Mouse (Mus musculus): ENCODE data around the gene Sntb2. TPM values are rescaled to one million over a fixed set of nuclear protein-coding genes. Genes with fewer than 3 reads are reported as not detected.

Sntb2 gene
- total and polyA plus RNA-seq, 3 experiments, result 3.6 to 3.8 TPM; not detected in 1

- Histone ChIP-seq H3K27ac (ENCODE audit: control insufficient read depth, low read depth, low read length) (no peak overlapping the region), H3K4me1 (ENCODE audit: control insufficient read depth in 1 of 2, insufficient read depth in 2 of 2, low read length in 2 of 2) (peaks cover 9 to 17% of the 10 kb centered on the region in 2 experiments), H3K9ac (ENCODE audit: control insufficient read depth, low read depth, low read length, poor library complexity, severe bottlenecking) (no peak overlapping the region), H3K27me3 (ENCODE audit: control insufficient read depth in 1 of 2, insufficient read depth in 2 of 2, low read length in 2 of 2) (no peaks in the 10 kb centered on the region), H3K79me2 (ENCODE audit: control insufficient read depth, insufficient read depth, low read length, poor library complexity) (no peaks in the 10 kb centered on the region), H3K9me3 (replicated peaks; ENCODE audit: insufficient read depth, low read length) (no peaks in the 10 kb centered on the region), H3K4me3 (ENCODE audit: control insufficient read depth in 1 of 2, insufficient read depth in 1 of 2, low read depth in 2 of 2, low read length in 2 of 2) (no peak overlapping the region), H3K36me3 (ENCODE audit: control insufficient read depth in 1 of 2, insufficient read depth in 2 of 2, low read length in 2 of 2) (peaks cover 0 to 18% of the 10 kb centered on the region in 2 experiments; a peak in 2 of 4 replicates)
- TF ChIP-seq POLR2AphosphoS5 (IDR thresholded peaks at IDR 0.05; ENCODE audit: borderline replicate concordance, low read depth, low read length), result no peak
- no peak for TF ChIP-seq POLR2A (IDR thresholded peaks at IDR 0.05; ENCODE audit: control insufficient read depth in 1 of 2, insufficient read depth in 1 of 2, low read depth in 1 of 2, low read length in 2 of 2, poor library complexity in 1 of 2)
- TF ChIP-seq MAFK (IDR thresholded peaks at IDR 0.05; ENCODE audit: borderline replicate concordance, low read depth, low read length), result no peak
- no peak for TF ChIP-seq MYC (IDR thresholded peaks at IDR 0.05; ENCODE audit: low read depth, low read length)
- TF ChIP-seq SMC3 (IDR thresholded peaks at IDR 0.05; ENCODE audit: low read depth, low read length), result no peak
- no peak for TF ChIP-seq ZKSCAN1 (IDR thresholded peaks at IDR 0.05; ENCODE audit: low read depth, low read length)
- no peak for TF ChIP-seq CHD1 (IDR thresholded peaks at IDR 0.05; ENCODE audit: low read depth, low read length)
- no peak for TF ChIP-seq MYB (IDR thresholded peaks at IDR 0.05; ENCODE audit: low read depth, low read length)
- no peak for TF ChIP-seq SIN3A (IDR thresholded peaks at IDR 0.05; ENCODE audit: low read length)
- DNase-seq (ENCODE audit: low read depth, low spot score), result no peak
These were observed 26.8 kb downstream of the Sntb2 start for GRCm38 (mm10) chr8:106962322-106962721.

- H3K79me2 ChIP-seq (ENCODE audit: control insufficient read depth, insufficient read depth, low read length, poor library complexity), result no peaks in the 10 kb centered on the region
- no peak for DNase-seq (ENCODE audit: low read depth, low spot score)
- peaks cover 0 to 18% of the 10 kb centered on the region in 2 experiments; a peak in 2 of 4 replicates for H3K36me3 ChIP-seq (ENCODE audit: control insufficient read depth in 1 of 2, insufficient read depth in 2 of 2, low read length in 2 of 2)
- H3K4me1 ChIP-seq (ENCODE audit: control insufficient read depth in 1 of 2, insufficient read depth in 2 of 2, low read length in 2 of 2), result peaks cover 9 to 17% of the 10 kb centered on the region in 2 experiments
- H3K27ac ChIP-seq (ENCODE audit: control insufficient read depth, low read depth, low read length), result no peak overlapping the region
- H3K27me3 ChIP-seq (ENCODE audit: control insufficient read depth in 1 of 2, insufficient read depth in 2 of 2, low read length in 2 of 2), result no peaks in the 10 kb centered on the region
- H3K4me3 ChIP-seq (ENCODE audit: control insufficient read depth in 1 of 2, insufficient read depth in 1 of 2, low read depth in 2 of 2, low read length in 2 of 2), result no peak overlapping the region
- TF ChIP-seq ETS1 (IDR thresholded peaks at IDR 0.05; ENCODE audit: low read depth, low read length) (no peak), MAX (IDR thresholded peaks at IDR 0.05; ENCODE audit: low read length) (no peak), BHLHE40 (IDR thresholded peaks at IDR 0.05; ENCODE audit: borderline replicate concordance, low read depth, low read length) (no peak)
- H3K9ac ChIP-seq (ENCODE audit: control insufficient read depth, low read depth, low read length, poor library complexity, severe bottlenecking), result no peak overlapping the region
- H3K9me3 ChIP-seq (replicated peaks; ENCODE audit: insufficient read depth, low read length), result no peaks in the 10 kb centered on the region
These were observed 27.8 kb downstream of the Sntb2 start for GRCm38 (mm10) chr8:106963365-106963764.

GRCm38 (mm10) chr8:106964573-106964972 lies 29.0 kb downstream of the Sntb2 start:
- DNase-seq (ENCODE audit: low read depth, low spot score), result peak; percentile 76
- Histone ChIP-seq H3K4me3 (ENCODE audit: control insufficient read depth in 1 of 2, insufficient read depth in 1 of 2, low read depth in 2 of 2, low read length in 2 of 2) (peak overlapping the region; percentile 1 to 10; a peak in 1 of 4 replicates), H3K9me3 (replicated peaks; ENCODE audit: insufficient read depth, low read length) (no peaks in the 10 kb centered on the region), H3K27me3 (ENCODE audit: control insufficient read depth in 1 of 2, insufficient read depth in 2 of 2, low read length in 2 of 2) (no peaks in the 10 kb centered on the region), H3K36me3 (ENCODE audit: control insufficient read depth in 1 of 2, insufficient read depth in 2 of 2, low read length in 2 of 2) (peaks cover 0 to 18% of the 10 kb centered on the region in 2 experiments; a peak in 2 of 4 replicates), H3K27ac (ENCODE audit: control insufficient read depth, low read depth, low read length) (peak overlapping the region; percentile 80), H3K9ac (ENCODE audit: control insufficient read depth, low read depth, low read length, poor library complexity, severe bottlenecking) (peak overlapping the region; percentile 30), H3K4me1 (ENCODE audit: control insufficient read depth in 1 of 2, insufficient read depth in 2 of 2, low read length in 2 of 2) (peaks cover 9 to 17% of the 10 kb centered on the region in 2 experiments), H3K79me2 (ENCODE audit: control insufficient read depth, insufficient read depth, low read length, poor library complexity) (no peaks in the 10 kb centered on the region)
- no peak; the same call in 1 of the 2 replicates for TF ChIP-seq MYC (IDR thresholded peaks at IDR 0.05; ENCODE audit: low read depth, low read length)
- no peak for TF ChIP-seq ELF1 (IDR thresholded peaks at IDR 0.05; ENCODE audit: low read depth, low read length)
- TF ChIP-seq ZMIZ1 (IDR thresholded peaks at IDR 0.05; ENCODE audit: low read depth, low read length), result no peak
- no peak for TF ChIP-seq GABPA (IDR thresholded peaks at IDR 0.05; ENCODE audit: low read depth, low read length)
- TF ChIP-seq EP300 (IDR thresholded peaks at IDR 0.05; ENCODE audit: low read depth in 1 of 2, low read length in 2 of 2), result peak; percentile 83 to 86
- no peak for TF ChIP-seq UBTF (IDR thresholded peaks at IDR 0.05; ENCODE audit: borderline replicate concordance, insufficient read depth, low read depth, low read length)
- no peak for TF ChIP-seq MAFK (IDR thresholded peaks at IDR 0.05; ENCODE audit: borderline replicate concordance, low read depth, low read length)
- TF ChIP-seq BHLHE40 (IDR thresholded peaks at IDR 0.05; ENCODE audit: borderline replicate concordance, low read depth, low read length), result no peak
- TF ChIP-seq USF2 (IDR thresholded peaks at IDR 0.05; ENCODE audit: borderline replicate concordance in 1 of 2, insufficient read depth in 1 of 2, low read depth in 1 of 2, low read length in 2 of 2), result no peak
- TF ChIP-seq TCF12 (IDR thresholded peaks at IDR 0.05; ENCODE audit: low read depth, low read length), result peak; percentile 50; the same call in 1 of the 2 replicates
- TF ChIP-seq MAX (IDR thresholded peaks at IDR 0.05; ENCODE audit: low read length), result 0 out of 2 replicates have a peak, but pooled peaks have one; percentile 14
- no peak for TF ChIP-seq CTCF (IDR thresholded peaks at IDR 0.05 in 2 of 3, conservative IDR thresholded peaks at IDR 0.05 in 1 of 3; ENCODE audit: control insufficient read depth in 1 of 3, insufficient read depth in 1 of 3, low read depth in 2 of 3, low read length in 3 of 3, poor library complexity in 1 of 3, severe bottlenecking in 1 of 3)
- TF ChIP-seq POLR2AphosphoS5 (IDR thresholded peaks at IDR 0.05; ENCODE audit: borderline replicate concordance, low read depth, low read length), result no peak
- TF ChIP-seq CHD1 (IDR thresholded peaks at IDR 0.05; ENCODE audit: low read depth, low read length), result no peak
- no peak for TF ChIP-seq RAD21 (IDR thresholded peaks at IDR 0.05; ENCODE audit: low read depth, low read length)
- no peak for TF ChIP-seq E2F4 (IDR thresholded peaks at IDR 0.05; ENCODE audit: borderline replicate concordance, low read depth, low read length)
- TF ChIP-seq MAZ (IDR thresholded peaks at IDR 0.05; ENCODE audit: low read depth, low read length), result no peak
- peak; percentile 63 for TF ChIP-seq SIN3A (IDR thresholded peaks at IDR 0.05; ENCODE audit: low read length)
- no peak for TF ChIP-seq SMC3 (IDR thresholded peaks at IDR 0.05; ENCODE audit: low read depth, low read length)
- TF ChIP-seq ETS1 (IDR thresholded peaks at IDR 0.05; ENCODE audit: low read depth, low read length), result peak; percentile 67; the same call in 1 of the 2 replicates
- peak; percentile 81 for TF ChIP-seq MYB (IDR thresholded peaks at IDR 0.05; ENCODE audit: low read depth, low read length)
